Mouse (Mus musculus) stomach, embryonic 14.5 days (tissue): ENCODE measurements around the gene Mitd1. TPM values are rescaled to one million over a fixed set of nuclear protein-coding genes. Genes with fewer than 3 reads are reported as not detected.
A peak's percentile ranks its signal among the peaks of the same experiment; 100 is the strongest.

Experiments
- ATAC-seq: fragments of 200-750 bp; cut with Nextera tagmentation; 2 replicates; pipeline ENCODE4 v1.8.0; 2017; ENCODE audit warnings: low read depth, moderate TSS enrichment; ENCODE audit not compliant: insufficient number of reproducible peaks, insufficient read depth, low FRiP score
- H3K27ac ChIP-seq: fragments of 300-500 bp; sonication (generic); 2 replicates; pipeline ENCODE4 v1.5.1; 2014; ENCODE audit warnings: mild to moderate bottlenecking, low read length, moderate library complexity, mixed read lengths
- H3K27me3 ChIP-seq: fragments of 300-500 bp; sonication (generic); 2 replicates; pipeline ENCODE4 v1.6.1; 2014; ENCODE audit warnings: low read length, control low read depth, mixed read lengths; ENCODE audit not compliant: control insufficient read depth, insufficient read depth
- H3K36me3 ChIP-seq: fragments of 300-500 bp; sonication (generic); 2 replicates; pipeline ENCODE4 v1.6.1; 2014; ENCODE audit warnings: mild to moderate bottlenecking, control low read depth, low read length, moderate library complexity, mixed read lengths; ENCODE audit not compliant: control insufficient read depth, insufficient read depth
- H3K4me1 ChIP-seq: fragments of 300-500 bp; sonication (generic); 2 replicates; pipeline ENCODE4 v1.6.1; 2014; ENCODE audit warnings: low read length, control low read depth, mixed read lengths; ENCODE audit not compliant: control insufficient read depth, insufficient read depth
- H3K4me2 ChIP-seq: fragments of 300-500 bp; sonication (generic); replicated peaks from 2 replicates; pipeline ENCODE4 v1.6.1; 2014; ENCODE audit warnings: low read depth, low read length, control low read depth
- H3K4me3 ChIP-seq: fragments of 300-500 bp; sonication (generic); 2 replicates; pipeline ENCODE4 v1.5.1; 2014; ENCODE audit warnings: low read depth, low read length, control low read depth
- H3K9ac ChIP-seq: fragments of 300-500 bp; sonication (generic); replicated peaks from 2 replicates; pipeline ENCODE4 v1.6.1; 2014; ENCODE audit warnings: low read depth, mild to moderate bottlenecking, control low read depth, low read length, moderate library complexity, mixed read lengths
- H3K9me3 ChIP-seq: fragments of 300-500 bp; sonication (generic); 2 replicates; pipeline ENCODE4 v1.6.1; 2016; ENCODE audit warnings: low read depth, low read length, control low read depth; ENCODE audit not compliant: control insufficient read depth
- WGBS: fragments of 180-500 bp; shearing (Covaris S2); extraction: QIAGEN DNeasy Blood & Tissue Kit; methylation state at CpG from one replicate; pipeline ENCODE4 v1.1.7; 2014; 5-methylcytosine and 5-hydroxymethylcytosine counted together
- polyA plus RNA-seq: library from polyadenylated mRNA; unstranded; fragments of >200 nt; fragmentation: Nextera tagmentation; extraction: Ambion mirVana; gene quantifications from 2 replicates; pipeline ENCODE4 v1.2.1, GENCODE M21; 2014

The Mitd1 gene
- polyA plus RNA-seq, 1 experiment from 2014 or later: 33.0 TPM

DNA sequence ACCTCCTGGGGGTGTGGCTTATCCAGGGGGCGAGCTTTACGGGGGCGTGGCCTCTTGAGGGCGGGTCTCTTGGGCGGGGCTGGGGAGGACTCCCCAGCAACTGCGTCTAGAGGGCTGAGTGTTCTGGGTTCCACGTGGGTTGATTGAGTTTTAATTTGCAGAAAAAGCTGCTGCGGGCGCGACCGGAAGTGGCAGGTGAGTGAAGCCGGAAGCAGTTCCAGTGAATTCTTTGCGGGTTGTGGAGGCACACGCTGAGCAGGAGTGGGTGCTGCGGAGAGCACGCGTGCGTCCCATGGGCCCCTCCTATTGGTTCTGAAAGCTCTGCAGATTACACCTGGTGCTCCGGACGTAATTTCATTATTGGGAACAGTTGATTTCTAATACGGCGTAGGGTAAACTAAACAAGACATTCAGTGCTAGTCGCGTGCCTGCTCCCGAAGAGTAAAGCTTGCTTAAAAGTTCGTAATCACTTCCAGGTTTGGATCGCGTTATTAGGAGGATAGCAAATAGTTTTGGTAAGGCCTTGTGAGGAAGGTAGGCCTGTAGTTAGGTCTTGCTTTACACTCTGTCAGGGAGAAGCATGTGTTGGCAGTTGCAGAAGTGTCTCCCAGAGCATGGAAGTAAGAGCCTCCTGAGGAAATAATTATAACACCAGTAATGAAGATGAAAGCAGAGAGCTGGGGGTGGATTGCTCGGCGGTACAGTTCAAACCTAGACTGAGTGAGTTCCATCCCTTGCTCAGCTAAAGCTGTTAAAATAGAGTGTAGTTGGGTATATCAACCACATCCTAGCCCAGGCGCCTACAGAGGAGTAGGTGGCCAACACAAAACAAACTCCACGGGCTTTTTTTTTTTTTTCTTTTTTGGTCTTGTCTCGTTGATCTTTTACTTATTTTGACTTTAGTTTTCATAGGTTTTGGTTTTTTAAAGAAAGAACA, 17.8 kb downstream of the Mitd1 start:
- H3K4me1 ChIP-seq: no peaks in the 10 kb centered on the region
- peak overlapping the region; percentile 74 for H3K4me2 ChIP-seq
- peaks cover 17% of the 10 kb centered on the region; the same call in 1 of the 2 replicates for H3K36me3 ChIP-seq
- H3K27ac ChIP-seq: peak overlapping the region; percentile 72
- H3K9ac ChIP-seq: peak overlapping the region; percentile 33; the same call in 1 of the 2 replicates
- 0 out of 2 replicates have a peak, but pooled peaks cover 6% of the 10 kb centered on the region for H3K9me3 ChIP-seq
- H3K27me3 ChIP-seq: no peaks in the 10 kb centered on the region
- whole genome bisulfite sequencing: 5% methylated on average over 33 of the region's 33 CpGs
- peak overlapping the region; percentile 51 for H3K4me3 ChIP-seq
- ATAC-seq: peak; percentile 89

DNA sequence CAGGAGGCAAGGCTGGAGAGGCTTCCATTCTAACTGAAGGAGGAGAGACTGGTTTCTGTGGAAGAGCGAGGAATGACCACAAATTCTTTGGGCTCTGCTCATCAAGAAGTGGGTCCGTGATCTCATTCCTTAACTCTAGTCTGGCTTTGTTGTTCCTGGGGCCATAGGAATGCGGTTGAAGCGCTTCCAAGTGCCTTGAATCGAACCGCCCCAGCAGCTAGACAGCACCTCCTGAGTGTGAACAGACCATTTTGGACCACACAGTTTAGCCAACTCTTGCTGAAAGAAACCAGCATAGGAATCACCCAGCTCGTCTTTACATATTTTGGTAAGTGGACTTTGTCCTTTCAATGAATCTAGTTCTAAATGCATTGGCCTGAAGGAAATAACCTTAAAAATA, 18.5 kb downstream of the Mitd1 start, which contains the start of gene Lipt1:
Gene Lipt1, plus strand, starts transcription at position 35 of the 400 bp plus-strand sequence.
- Histone ChIP-seq H3K27me3 (no peaks in the 10 kb centered on the region), H3K9ac (peak within 1 kb of the TSS; percentile 33; the same call in 1 of the 2 replicates), H3K36me3 (peaks cover 12% of the 10 kb centered on the region; the same call in 1 of the 2 replicates), H3K9me3 (0 out of 2 replicates have a peak, but pooled peaks cover 6% of the 10 kb centered on the region), H3K27ac (peak within 1 kb of the TSS; percentile 72), H3K4me3 (peak within 1 kb of the TSS; percentile 51), H3K4me1 (no peaks in the 10 kb centered on the region), H3K4me2 (peak within 1 kb of the TSS; percentile 74)
- WGBS: 5% methylated on average over 7 of the region's 7 CpGs
- ATAC-seq: peak; percentile 65; the same call in 1 of the 2 replicates

DNA sequence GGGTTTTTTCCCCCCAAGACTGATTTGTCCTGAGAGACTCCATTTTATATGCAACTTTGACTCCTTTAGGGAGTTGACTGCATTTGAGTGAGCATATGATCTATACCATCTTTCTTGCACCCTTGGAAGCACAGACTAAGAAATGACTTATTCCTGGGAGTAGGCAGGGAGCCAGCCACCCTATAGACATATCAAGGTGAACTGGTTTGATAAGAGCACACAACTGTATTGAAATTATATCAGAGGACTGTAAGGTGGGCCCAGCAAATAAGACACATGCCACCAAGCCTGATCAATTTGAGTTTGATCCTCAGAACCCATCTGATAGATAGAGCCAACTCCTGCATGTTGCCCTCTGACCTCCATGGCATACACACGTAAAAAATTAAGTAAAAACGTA, 20.8 kb downstream of the Mitd1 start:
- Histone ChIP-seq H3K36me3 (no peaks in the 10 kb centered on the region), H3K9me3 (no peaks in the 10 kb centered on the region), H3K27me3 (no peaks in the 10 kb centered on the region), H3K4me3 (no peak overlapping the region), H3K9ac (no peak overlapping the region), H3K4me1 (0 out of 2 replicates have a peak, but pooled peaks cover 5% of the 10 kb centered on the region), H3K27ac (no peak overlapping the region), H3K4me2 (no peak overlapping the region)
- 42% methylated on average over 2 of the region's 2 CpGs for WGBS
- ATAC-seq: no peak

DNA sequence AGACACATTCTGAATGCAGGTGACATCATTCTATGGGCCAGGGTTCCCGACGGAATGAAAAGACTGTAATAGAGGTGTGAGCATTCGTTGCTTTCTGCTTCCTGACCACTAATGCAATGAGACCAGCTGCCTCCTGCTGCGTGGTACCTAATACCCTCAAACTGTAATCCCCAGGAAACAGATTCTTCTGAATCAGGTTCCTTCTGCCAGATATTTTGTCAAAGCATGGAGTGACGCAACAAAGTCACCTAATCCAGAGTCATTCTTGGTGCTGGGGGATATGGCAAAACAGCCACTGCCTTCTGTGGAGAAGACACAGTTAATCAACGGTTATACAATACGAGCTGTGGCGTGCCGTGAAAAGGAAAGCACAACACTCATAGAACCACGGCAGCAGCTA, 21.6 kb downstream of the Mitd1 start:
- Histone ChIP-seq H3K9ac (no peak overlapping the region), H3K27ac (no peak overlapping the region), H3K4me2 (no peak overlapping the region), H3K36me3 (no peaks in the 10 kb centered on the region), H3K9me3 (no peaks in the 10 kb centered on the region), H3K27me3 (no peaks in the 10 kb centered on the region), H3K4me3 (no peak overlapping the region), H3K4me1 (0 out of 2 replicates have a peak, but pooled peaks cover 5% of the 10 kb centered on the region)
- WGBS: 71% methylated on average over 10 of the region's 10 CpGs
- no peak for ATAC-seq

DNA sequence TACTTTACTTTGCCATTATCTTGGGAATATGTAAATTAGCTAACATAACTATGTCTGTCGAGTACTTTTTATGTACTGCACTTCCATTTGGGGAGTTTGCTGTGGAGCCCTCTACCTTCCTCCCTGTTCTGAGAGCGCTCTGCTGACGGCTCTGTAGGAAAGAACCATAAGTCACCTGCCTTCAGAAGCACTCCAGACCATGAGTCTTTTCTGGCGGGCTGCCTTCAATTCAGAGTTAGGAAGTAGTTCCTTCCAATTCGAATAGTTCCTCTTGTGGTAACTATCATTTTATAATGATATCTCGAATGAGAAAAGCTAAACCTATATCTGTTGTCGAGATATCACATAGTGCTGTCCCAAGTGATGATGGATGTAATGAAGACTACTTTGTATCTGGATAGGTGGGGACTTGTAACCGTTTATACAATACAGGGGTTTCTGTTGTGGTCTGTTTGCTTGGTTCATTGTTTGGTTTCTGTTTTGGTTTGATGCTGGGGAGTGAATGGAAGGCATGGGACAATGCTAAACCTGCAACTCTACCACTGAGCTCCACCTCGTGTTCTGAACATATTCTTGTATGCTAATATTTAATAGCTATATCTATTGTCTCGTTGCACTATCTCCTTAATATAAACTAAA, 22.4 kb downstream of the Mitd1 start:
- no peak for ATAC-seq
- H3K4me1 ChIP-seq: 0 out of 2 replicates have a peak, but pooled peaks cover 5% of the 10 kb centered on the region
- H3K4me2 ChIP-seq: no peak overlapping the region
- no peaks in the 10 kb centered on the region for H3K27me3 ChIP-seq
- no peak overlapping the region for H3K9ac ChIP-seq
- no peak overlapping the region for H3K27ac ChIP-seq
- H3K4me3 ChIP-seq: no peak overlapping the region
- H3K36me3 ChIP-seq: no peaks in the 10 kb centered on the region
- 70% methylated on average over 10 of the region's 10 CpGs for WGBS
- H3K9me3 ChIP-seq: no peaks in the 10 kb centered on the region

DNA sequence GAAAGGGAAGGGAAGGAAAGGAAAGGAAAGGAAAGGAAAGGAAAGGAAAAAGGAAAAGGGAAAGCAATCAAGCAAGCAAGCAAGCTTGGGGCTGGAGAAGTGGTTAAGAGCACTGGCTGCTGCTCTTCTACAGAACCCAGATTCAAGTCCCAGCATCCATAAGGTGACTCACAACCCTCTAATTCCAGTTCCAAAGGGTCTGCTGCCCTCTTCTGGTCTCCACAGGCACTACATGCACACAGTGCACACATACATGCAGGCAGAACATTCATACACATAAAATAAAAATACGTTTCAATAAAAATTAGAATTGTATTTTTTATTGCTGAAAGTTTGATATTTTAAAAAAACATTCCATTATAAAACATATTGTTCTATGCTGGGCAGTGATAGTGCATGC, 23.2 kb downstream of the Mitd1 start:
- no peak for ATAC-seq
- no peak overlapping the region for H3K4me3 ChIP-seq
- no peaks in the 10 kb centered on the region for H3K9me3 ChIP-seq
- no peak overlapping the region for H3K4me2 ChIP-seq
- no peaks in the 10 kb centered on the region for H3K36me3 ChIP-seq
- no peaks in the 10 kb centered on the region for H3K27me3 ChIP-seq
- H3K9ac ChIP-seq: no peak overlapping the region
- WGBS: 71% methylated on average over 1 of the region's 1 CpGs
- no peak overlapping the region for H3K27ac ChIP-seq
- H3K4me1 ChIP-seq: 0 out of 2 replicates have a peak, but pooled peaks cover 5% of the 10 kb centered on the region

DNA sequence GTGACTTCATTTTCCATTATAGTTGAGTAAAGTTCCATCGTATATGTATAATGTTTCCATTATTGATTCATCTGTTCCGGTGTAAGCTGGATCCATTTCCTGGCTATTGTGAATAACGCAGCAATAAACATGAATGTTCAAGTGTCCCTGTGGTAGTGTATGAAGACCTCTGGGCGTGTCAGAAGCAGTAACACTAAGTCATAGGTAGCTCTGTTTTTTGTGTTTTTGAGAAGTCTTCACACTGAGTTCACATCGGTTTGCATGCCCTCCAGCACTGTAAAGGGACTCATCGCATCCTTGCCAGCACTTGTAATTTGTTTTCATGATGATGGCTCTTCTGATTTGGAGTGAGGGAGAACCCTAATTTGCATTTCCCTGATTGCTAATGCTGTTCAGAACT, 23.9 kb downstream of the Mitd1 start, which contains the start of gene Tsga10:
Gene Tsga10, minus strand, starts transcription at position 144 of the 400 bp plus-strand sequence.
- no peak for ATAC-seq
- peak within 1 kb of the TSS; percentile 73 for H3K27ac ChIP-seq
- peak within 1 kb of the TSS; percentile 63 for H3K4me2 ChIP-seq
- peak within 1 kb of the TSS; percentile 59 for H3K4me3 ChIP-seq
- H3K9ac ChIP-seq: peak within 1 kb of the TSS; percentile 52
- H3K9me3 ChIP-seq: no peaks in the 10 kb centered on the region
- H3K4me1 ChIP-seq: 0 out of 2 replicates have a peak, but pooled peaks cover 5% of the 10 kb centered on the region
- no peaks in the 10 kb centered on the region for H3K27me3 ChIP-seq
- H3K36me3 ChIP-seq: no peaks in the 10 kb centered on the region
- WGBS: 77% methylated on average over 6 of the region's 6 CpGs
